Mouse (Mus musculus) left cerebral cortex, adult 2 months (tissue): ENCODE data around the gene Bloc1s3. TPM values are rescaled to one million over a fixed set of nuclear protein-coding genes. Genes with fewer than 3 reads are reported as not detected.
"Not testable (repeated sequence)": the region's sequence is repeated elsewhere in the genome, so short reads cannot be mapped to it uniquely, and the experiment has no call there.

Experiments used
- DNase-seq, 2 experiments: peaks; one replicate each; pipeline ENCODE4 v3.0.0; 2021 to 2022; ENCODE audit warnings: low spot score in 2 of 2, mixed read lengths in 1 of 2; ENCODE audit errors: extremely low spot score in 1 of 2
- H3K27ac ChIP-seq: fragments of 200-600 bp; 2 replicates; pipeline ENCODE4 v1.8.1; 2022
- H3K4me3 ChIP-seq: fragments of 200-600 bp; 2 replicates; pipeline ENCODE4 v1.8.1; 2022
- CTCF ChIP-seq: fragments of 200-600 bp; IDR thresholded peaks from 2 replicates; pipeline ENCODE4 v1.8.1; 2022; ENCODE audit warnings: antibody characterized with exemption, mild to moderate bottlenecking, moderate library complexity
- intact Hi-C: fragments of 180-260 bp; cut with DNase I; formaldehyde crosslinking; loops from one replicate; pipeline ENCODE4 v1.15.1; 2025
- total RNA-seq, 2 experiments: library from RNA; stranded (reverse); gene quantifications; 2 replicates each; pipeline ENCODE4 v1.2.3; 2021

Bloc1s3 gene
- total RNA-seq, 2 experiments from 2014 or later = 6.7 to 7.9 TPM

GRCm38 (mm10) chr7:19540771-19541566 is 32.8 kb upstream of the Bloc1s3 start:
- TF ChIP-seq CTCF = no peak
- Histone ChIP-seq H3K27ac (no peak overlapping the region), H3K4me3 (no peak overlapping the region)
- no peak for DNase-seq
- intact Hi-C loops = no loop called here

- no peak for TF ChIP-seq CTCF
- intact Hi-C loops = no loop called here
- no peak for DNase-seq
- Histone ChIP-seq H3K4me3 (no peak overlapping the region), H3K27ac (no peak overlapping the region)
Measured at GRCm38 (mm10) chr7:19534676-19535075, 26.5 kb upstream of the Bloc1s3 start.

- intact Hi-C loops = no loop called here
- no peak for TF ChIP-seq CTCF
- no peak for DNase-seq
- no peak overlapping the region for H3K27ac ChIP-seq
- H3K4me3 ChIP-seq = no peak overlapping the region
Measured at GRCm38 (mm10) chr7:19532240-19532639, 24.1 kb upstream of the Bloc1s3 start.

GRCm38 (mm10) chr7:19531077-19531476 is 22.9 kb upstream of the Bloc1s3 start:
- DNase-seq = no peak
- Histone ChIP-seq H3K27ac (no peak overlapping the region), H3K4me3 (no peak overlapping the region)
- intact Hi-C loops = no loop called here
- no peak; the same call in 1 of the 2 replicates for TF ChIP-seq CTCF

GRCm38 (mm10) chr7:19525105-19525481 is 16.9 kb upstream of the Bloc1s3 start:
- TF ChIP-seq CTCF = no peak; the same call in 1 of the 2 replicates
- intact Hi-C loops = no loop called here
- Histone ChIP-seq H3K27ac (no peak overlapping the region), H3K4me3 (no peak overlapping the region)
- DNase-seq = no peak

GRCm38 (mm10) chr7:19524420-19525104 is 16.4 kb upstream of the Bloc1s3 start:
- H3K4me3 ChIP-seq = peak overlapping the region; percentile 40
- DNase-seq = no peak
- no peak for TF ChIP-seq CTCF
- intact Hi-C loops = no loop called here
- H3K27ac ChIP-seq = no peak overlapping the region

GRCm38 (mm10) chr7:19523757-19524419 is 15.7 kb upstream of the Bloc1s3 start:
- intact Hi-C loops = no loop called here
- Histone ChIP-seq H3K27ac (no peak overlapping the region), H3K4me3 (peak overlapping the region; percentile 40)
- DNase-seq = peak; percentile 68 to 74
- peak; percentile 63 for TF ChIP-seq CTCF

GRCm38 (mm10) chr7:19523017-19523756 is 15.0 kb upstream of the Bloc1s3 start:
- Histone ChIP-seq H3K27ac (no peak overlapping the region), H3K4me3 (peak overlapping the region; percentile 40)
- intact Hi-C loops = no loop called here
- TF ChIP-seq CTCF = no peak
- no peak for DNase-seq

- DNase-seq = no peak
- TF ChIP-seq CTCF = no peak
- H3K4me3 ChIP-seq = no peak overlapping the region
- intact Hi-C loops = no loop called here
- no peak overlapping the region for H3K27ac ChIP-seq
Measured at GRCm38 (mm10) chr7:19520032-19520431, 11.9 kb upstream of the Bloc1s3 start.

- no peak within 1 kb of the TSS for H3K27ac ChIP-seq
- intact Hi-C loops = no loop called here
- TF ChIP-seq CTCF = peak; percentile 53
- peak in 1 of 2 experiments; percentile 11 for DNase-seq
- peak within 1 kb of the TSS; percentile 22; the same call in 1 of the 2 replicates for H3K4me3 ChIP-seq
Measured at GRCm38 (mm10) chr7:19517652-19518365, 9.6 kb upstream of the Bloc1s3 start, which contains the start of gene Nkpd1. TSS of gene Nkpd1 (plus strand) at chr7:19517838.

GRCm38 (mm10) chr7:19512353-19512752 is 4.2 kb upstream of the Bloc1s3 start:
- no peak for DNase-seq
- TF ChIP-seq CTCF = no peak
- H3K27ac ChIP-seq = no peak overlapping the region
- intact Hi-C loops = no loop called here
- no peak overlapping the region for H3K4me3 ChIP-seq

GRCm38 (mm10) chr7:19511934-19512333 is 3.8 kb upstream of the Bloc1s3 start:
- H3K4me3 ChIP-seq, intact Hi-C loops, DNase-seq, H3K27ac ChIP-seq: not testable (repeated sequence)
